Mouse (Mus musculus) spleen, adult 18-20 months (tissue): ENCODE results near the gene Nid1.
"Not testable (repeated sequence)": the region's sequence is repeated elsewhere in the genome, so short reads cannot be mapped to it uniquely, and the experiment has no call there.

Experiments
- DNase-seq, 2 experiments: peaks; one replicate each; pipeline ENCODE4 v3.0.0; 2022; ENCODE audit warnings: mixed read lengths in 2 of 2

The Nid1 gene

DNA sequence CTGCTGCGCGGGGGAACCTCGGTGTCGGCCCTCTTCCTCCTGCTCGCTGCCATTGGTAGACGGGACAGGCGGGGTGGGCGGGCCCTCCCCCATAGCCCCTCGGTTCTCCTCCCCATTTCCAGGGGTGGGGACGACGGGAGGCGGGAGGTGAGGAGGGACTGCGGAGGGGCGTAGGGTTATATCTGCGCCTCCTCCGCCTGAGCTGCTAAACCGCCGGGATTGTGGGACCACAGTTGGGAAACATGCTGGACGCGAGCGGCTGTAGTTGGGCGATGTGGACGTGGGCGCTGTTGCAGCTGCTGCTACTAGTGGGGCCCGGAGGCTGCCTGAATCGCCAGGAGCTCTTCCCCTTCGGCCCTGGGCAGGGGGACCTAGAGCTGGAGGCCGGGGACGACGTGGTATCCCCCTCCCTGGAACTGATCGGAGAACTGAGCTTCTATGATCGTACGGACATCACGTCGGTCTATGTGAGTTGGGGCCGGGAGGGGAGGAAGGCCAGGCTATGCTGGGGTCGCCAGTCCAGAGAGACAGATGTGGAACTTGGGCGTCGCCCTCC is at the start of gene Nid1:
TSS of gene Nid1 (plus strand) at position 92 of the 556 bp plus-strand sequence.
- not testable (repeated sequence) for DNase-seq

DNA sequence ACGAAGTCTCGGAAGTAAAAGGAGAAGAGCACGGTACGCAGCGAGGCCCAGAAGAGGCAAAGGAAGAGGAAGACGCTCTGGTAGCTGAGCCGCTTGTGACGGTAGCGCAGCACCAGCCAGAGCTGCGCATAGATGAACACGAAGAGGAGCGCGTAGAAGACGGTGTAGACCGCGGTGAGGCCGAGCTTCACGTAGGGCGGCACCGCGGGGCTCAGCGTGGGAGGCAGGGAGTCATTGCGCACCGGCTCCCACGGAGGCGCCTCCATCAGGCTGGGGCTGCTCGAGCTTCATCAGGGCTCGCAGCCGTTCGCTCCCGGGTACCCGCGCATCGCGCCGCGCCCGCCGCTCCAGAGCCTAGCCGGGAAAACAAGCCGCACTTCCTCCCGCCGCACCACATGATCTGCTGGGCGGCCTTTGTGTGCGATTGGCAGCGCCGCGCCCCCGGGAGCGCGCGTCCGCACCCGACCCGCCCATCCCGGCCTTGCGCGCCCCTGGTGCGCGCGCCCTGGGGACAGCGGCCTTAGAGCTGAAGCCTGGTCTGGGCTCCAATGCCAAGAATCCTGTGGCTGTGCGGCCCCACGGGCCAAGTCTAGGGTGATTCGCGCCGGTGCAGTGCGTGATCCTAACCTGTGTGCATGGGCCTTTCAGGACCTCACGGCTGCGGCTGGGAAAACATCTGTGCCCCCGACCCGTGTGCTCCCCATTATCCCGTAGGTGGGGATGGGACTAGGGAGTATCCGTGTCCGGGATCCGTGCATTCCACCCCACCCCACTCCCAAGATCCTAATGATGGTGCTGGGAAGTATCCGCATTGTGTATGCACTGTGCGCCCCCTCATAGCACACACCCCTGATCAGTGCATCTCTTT is 43.9 kb upstream of the Nid1 start, which contains the start of gene Gpr137b:
TSS of gene Gpr137b (minus strand) at position 787 of the 868 bp plus-strand sequence.
- DNase-seq: peak; percentile 32 to 36

DNA sequence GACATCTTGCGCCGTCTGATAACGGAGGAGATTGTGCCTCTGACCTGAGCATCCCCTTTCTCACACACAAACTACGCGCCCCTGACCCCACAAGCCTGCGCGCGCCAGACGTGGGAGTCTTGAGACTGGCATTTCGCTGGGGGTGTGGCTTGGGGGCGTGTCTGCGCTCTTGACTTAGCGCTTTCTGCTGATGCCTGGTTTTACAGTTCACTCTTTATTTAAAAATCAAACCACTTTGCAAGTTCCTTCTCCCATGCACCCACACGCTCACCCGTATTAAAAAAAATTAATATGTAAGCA is 43.3 kb upstream of the Nid1 start:
- not testable (repeated sequence) for DNase-seq

DNA sequence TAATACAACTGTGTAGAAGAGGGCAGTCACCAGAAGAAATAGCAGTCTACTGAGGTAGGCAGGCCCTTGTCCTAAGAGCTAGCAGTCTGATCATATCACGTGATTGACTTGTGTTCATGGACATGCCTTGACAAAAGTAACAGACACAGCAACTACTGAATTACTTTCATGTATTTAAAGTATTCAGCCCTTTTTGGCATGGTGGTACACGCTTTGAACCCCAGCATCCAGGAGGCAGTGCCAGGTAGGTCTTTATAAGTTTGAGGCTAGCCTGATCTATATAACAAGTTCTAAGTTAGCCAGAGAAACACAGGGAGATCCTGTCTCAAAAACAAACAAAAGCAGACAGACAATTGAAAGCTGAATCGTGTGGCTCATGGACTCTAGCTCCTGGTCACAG is 36.5 kb upstream of the Nid1 start:
- DNase-seq: not testable (repeated sequence)

DNA sequence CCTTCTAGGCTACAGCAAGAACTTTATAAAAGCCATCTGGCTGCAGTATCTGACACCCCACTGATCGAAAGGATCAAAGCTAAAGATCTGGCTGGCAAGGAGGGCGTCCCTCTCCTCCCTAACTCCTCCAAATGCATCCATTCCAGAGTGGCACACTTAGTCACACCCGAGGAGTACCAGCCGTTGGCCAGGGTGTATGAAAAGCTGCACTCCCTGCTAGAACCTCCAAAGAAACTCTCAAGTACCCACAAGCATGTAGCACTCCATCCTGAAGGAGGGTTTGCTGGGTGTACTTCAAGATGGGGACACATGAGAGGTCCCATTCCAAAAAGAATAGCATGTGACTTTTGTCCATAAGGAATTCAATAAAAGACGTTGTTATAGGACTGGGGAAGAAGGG is 34.5 kb upstream of the Nid1 start:
- DNase-seq: not testable (repeated sequence)

DNA sequence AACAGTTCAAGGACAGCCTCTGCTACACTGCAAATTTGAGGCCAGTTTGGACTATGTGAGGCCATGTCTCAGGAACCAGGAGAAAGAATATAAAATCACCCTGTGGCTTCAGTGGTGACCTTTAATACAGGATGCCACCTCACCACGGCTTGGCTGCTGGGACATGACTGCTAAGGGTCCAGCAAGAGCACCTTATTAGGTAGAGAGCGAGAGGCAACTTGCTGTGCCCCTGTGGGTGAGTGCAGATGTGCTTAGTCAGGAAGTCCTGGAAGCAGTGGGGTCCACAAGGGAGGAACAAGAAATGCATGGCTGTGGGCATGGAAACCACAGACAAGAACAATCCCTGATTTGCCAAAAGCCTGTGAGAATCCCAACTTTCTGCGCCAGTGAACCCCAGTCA is 34.0 kb upstream of the Nid1 start:
- not testable (repeated sequence) for DNase-seq

DNA sequence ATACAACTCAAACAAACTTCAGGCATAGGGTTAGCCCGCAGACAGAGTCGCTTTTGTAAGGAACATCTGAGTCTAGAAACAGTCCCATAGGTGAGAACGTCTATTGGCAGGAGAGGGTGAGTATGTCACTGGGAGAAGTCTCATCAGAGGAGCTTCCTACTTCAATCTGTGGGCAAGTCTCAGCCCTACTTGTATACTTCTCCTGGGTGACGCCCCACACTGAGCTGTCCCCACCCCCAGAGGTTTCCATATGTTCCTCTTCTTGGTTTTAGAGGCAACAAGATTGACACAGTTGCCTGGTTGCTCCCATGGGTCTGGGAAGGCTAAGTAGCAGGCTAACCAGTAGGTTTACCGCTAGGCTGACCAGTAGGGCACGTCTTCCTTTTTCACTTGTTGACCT is 33.5 kb upstream of the Nid1 start:
- not testable (repeated sequence) for DNase-seq

DNA sequence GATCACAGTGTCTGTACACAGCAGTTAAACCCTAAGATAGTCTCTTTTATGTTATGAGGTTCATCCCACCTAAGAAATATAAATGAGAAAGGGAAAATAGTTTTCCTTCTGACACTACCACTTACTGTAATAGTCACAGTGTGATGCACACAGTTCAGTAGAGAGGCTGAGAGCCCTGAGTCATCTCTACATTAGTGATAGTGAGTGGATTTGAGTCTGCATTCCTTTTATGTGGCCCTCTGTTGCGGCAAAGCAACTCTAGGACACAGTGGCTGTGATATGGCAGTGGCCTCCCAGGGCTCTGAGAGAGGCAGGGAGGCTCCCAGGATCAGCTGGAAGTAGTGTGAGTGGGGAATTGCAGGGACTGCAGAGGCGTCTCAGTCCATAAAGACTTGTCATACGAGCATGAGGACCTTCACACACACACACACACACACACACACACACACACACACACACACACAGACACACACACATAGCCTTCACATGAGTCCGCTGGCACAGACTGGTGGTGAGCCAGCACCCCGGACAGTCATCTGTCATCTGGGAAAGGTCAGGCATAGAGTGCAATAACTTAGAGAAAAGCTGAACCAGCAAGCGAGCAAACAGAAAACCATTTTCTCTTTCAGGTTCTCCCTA is 32.7 kb upstream of the Nid1 start:
- DNase-seq: not testable (repeated sequence)

DNA sequence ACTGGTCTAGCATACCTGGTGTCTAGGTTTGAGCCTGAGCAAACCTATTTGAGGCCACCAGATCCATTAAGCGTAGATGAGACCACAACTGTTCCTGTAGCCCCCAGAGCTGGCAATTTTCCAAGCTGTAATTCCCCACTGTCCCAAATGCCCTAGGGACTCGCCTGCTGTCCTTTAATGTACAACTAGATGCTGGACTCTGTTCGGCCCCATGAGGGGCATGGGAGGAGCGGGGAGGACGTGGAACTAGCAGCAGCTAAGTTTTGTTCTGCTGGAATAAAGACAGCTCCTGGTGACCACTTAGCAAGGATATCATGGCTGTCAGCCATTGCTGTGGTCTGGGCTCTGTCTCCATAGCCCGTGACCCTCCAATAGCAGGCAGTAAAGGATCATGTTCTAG is 31.8 kb upstream of the Nid1 start:
- not testable (repeated sequence) for DNase-seq

DNA sequence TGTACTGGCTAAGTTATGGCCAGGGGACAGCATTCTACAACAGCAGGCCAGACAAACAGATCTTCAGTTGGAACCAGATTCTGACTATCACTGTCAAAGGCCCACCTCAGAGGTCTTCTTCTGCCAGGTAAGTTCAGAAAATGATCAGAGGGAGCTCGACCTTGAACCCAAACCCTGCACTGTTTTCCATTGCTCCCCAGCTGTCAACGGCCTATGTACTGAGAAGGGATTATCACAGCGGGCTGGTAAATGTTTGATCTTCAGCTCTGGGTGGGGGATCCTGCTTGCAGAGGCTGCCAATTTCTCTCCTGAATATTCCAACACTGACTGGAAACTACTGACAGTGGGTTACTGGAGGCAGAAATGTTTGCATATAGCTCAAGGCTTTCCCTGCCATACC is 23.1 kb upstream of the Nid1 start:
- DNase-seq: no peak

DNA sequence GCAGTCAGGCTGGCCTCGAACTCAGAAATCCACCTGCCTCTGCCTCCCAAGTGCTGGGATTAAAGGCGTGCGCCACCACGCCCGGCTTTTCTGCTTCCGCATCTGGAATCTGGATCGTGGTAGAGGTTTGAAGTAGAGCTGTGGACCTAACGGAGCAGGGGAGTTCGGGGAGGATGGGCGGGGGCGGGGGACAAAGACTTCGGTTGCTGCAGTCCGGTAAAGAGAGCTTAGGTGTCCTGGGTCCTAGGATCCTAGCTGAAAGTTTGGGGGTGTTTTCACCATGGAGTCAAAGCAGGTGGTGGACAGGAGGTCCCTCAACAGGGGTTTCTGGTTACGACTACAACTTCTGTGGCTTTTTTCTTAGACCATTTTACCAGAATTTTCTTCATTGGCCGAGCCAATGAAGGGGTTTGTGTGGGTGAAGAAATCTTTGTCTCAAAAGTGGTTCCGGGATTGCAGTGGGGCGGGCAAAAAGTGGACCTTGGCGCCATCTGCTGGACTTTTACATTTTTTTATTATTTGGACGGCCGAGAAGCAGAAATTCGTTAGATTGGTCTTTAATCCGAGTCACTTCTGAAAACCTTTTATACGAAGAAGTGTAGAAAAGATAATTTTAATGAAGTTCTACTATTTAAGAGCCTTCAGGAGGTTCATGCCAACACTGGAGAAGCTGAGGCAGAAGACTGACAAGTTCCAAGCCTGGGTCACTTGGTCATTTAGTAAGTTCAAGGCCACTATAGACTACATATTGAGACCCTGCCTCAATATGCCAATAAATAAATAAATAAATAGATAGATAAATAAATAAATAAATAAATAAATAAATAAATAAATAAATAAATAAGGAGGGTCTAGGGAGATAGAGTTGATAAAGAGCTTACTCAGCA is 22.0 kb upstream of the Nid1 start:
- peak in 1 of 2 experiments; percentile 54 for DNase-seq

DNA sequence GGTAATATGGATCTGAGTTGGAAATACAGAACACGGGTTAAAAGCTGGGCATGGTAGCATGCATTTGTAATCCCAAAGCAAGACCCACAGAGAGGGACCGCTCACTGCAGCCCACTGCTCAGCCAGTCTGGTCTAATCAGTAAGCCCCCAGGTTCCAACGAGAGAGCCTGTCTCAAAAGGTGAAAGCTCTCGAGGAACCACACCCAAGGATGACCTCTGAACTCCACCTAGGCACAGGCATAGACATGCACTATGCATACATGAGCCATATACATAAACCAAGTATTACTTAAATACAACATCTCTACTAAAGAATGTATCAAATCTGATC is 21.4 kb upstream of the Nid1 start:
- not testable (repeated sequence) for DNase-seq

DNA sequence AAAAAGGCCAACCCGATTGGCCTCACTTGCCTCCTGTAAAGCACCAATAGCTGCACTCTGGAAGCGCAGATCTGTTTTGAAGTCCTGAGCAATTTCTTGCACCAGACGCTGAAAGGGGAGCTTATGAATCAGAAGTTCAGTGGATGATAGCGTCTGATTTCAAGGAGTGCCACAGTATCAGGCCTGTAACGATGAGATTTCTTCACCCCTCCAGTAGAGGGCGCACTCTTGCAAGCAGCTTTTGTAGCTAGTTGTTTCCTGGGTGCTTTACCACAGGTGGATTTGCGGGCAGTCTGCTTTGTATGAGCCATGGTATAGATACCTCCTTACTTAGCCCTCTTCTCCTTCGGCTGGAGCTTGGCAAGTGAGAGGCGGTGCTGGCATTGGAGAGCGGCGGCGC is 18.5 kb upstream of the Nid1 start:
- DNase-seq: not testable (repeated sequence)

DNA sequence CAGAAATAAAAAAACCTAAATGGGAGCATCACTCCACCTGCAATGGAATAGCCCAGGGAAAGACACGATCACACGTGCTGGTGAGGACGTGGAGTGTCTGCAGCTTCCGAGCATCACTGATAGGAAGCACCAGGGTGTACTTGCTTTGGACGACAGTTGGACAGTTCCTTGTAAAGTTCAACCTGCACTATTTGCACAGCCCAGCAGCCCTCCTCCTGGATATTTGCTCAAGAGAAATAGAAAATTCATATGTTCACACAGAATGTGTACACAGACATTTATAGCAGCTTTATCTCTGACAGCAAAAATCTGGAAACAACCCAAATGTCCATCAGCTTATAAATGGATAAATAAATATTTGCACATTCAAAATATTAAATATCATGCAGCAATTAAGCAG is 14.1 kb upstream of the Nid1 start:
- DNase-seq: not testable (repeated sequence)

DNA sequence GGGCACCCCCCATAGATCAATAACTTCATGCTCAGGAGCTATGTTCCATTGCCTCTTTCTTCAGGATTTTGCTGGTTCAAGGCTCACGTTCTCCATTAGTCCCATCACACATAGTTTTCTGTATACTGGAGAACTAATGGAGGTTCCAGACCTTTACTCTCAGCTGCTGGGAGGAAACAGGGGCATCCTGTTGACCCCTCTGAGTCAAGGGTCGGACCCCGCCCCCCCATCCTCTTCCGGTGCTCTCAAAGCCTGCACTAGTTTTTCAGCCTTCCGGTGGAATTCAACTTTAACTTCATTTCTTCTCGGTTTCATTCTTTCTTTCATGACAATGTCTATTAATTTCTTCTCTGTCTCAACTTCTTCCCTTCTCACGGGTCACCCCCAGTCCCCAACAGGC is 1.2 kb upstream of the Nid1 start:
- DNase-seq: not testable (repeated sequence)

DNA sequence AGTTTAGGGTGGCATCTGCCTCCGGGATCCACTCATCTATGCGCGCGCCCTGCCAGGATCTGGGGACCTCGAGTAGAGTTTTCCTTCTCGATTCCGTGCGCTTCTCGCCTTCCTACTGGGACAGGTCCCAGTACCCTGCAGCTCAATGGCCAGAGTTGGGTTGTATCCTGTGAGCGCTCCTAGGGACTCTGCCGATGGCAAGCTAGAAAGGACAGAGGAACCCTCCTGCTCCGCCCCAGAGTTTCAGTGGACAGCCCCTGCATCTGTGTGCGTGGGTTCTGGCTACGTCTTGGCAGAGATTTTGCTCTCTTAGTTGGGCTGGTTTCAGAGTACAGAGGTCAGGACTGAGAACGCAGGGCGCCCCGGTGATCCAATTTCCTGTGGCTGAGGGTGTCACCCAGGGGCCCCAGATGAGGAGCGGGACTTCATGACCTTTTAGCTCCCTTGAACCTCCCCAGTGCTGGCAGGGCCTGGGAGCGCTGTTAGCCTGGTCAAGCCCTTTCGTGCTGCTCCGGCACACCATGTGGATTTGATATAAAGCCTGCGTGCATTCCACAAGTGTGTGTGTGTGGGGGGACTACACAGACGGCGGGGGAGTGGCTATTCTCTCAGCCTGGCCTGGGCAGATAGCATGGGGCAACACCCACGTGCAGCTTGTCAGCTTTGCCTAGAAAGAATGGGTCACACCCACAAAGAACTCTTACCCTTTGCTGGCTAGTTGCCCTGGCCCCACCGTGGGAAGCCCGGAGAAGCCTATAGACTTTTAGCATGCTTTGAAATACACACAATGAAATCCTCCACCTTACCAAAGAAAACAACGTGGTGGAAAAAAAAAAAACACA is 982 bp downstream of the Nid1 start:
- DNase-seq: not testable (repeated sequence)

DNA sequence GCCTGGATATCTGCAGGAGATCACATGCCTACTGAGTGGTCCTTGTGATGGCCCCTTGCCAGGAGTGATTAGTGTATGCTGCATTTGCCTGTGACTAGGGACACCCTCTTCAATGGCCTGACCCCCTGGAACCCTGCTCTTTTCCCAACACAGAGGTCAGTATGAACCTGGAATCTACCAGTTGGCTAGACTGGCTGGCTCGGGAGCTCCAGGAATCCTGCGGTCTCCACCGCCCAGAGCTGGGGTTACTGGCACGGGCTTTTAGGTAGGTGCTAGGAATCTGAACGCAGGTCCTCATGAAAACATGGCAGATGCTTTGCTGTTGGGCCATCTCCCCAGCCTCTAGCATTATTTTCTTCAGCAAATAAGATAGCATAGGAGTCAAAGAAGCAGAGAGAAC is 8.2 kb downstream of the Nid1 start:
- DNase-seq: not testable (repeated sequence)

DNA sequence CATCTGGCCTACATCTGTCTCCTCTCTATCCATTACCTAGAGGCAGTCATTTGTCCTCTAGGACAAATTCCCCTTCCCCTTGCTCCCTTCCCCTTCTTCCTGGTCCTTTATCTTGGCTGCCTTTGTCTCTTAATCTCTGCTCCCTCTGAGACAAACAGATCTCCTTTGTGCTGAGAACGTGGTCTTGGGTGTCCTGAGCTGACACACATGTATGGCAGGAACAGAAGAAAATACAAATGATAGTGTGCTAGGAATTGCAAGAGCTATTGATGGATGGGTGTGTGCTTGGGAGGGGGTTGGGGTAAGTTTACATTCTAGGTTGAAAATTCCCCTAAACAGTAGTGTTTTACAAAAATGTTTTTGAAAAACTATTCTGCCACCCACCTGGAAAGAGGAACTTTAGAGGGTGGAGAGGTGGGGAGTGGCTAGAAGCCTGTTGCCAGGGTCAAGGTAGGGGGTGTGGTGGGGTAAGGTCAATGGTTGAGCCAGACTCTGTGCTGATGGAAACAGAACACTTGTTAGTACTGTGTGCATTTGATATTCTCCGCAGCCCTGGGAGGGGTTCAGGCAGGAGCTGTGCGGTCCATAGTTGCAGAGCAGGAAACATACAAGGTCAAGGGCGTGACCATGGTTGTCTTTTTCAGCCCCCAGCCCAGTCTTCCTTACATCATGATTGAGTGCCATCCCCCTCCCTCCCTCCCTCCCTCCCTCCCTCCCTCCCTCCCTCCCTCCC is 9.5 kb downstream of the Nid1 start:
- DNase-seq: not testable (repeated sequence)

DNA sequence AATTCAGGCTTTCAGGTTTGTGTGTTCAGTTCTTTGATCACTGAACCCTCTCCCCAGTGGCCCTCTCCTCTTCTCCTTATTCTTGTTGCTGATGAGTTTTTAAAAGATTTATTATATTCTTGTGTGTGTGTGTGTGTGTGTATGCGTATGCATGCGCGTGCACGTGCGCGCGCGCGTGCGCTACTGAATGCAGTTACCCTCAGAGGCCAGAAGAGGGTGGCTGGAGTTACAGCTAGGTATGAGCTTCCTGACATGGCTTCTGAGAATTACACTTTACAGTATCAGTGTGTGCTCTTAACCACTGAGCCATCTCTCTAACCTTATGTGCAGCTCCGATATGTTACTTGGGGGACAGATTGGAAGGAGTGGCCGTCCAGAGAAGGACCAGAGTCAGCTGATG is 12.6 kb downstream of the Nid1 start:
- not testable (repeated sequence) for DNase-seq

DNA sequence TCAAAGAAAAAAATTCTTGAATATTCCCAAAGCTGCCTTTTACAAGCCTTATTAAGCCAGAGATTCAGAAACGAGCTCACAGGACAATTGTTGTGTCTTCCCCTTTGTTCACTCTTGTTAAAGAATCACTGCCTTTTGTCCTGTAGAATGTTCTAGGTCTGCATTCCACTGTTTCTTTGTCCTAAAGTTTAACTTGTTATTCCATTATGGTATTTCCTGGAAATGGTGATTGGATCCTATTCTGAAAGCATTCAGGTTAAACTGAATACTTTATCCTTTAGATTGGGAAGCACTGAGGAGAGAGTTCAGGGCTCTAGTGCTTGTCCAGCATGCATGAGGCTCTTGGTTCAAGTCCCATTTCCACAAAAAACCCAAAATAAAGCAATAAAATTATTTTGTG is 13.6 kb downstream of the Nid1 start:
- DNase-seq: not testable (repeated sequence)

DNA sequence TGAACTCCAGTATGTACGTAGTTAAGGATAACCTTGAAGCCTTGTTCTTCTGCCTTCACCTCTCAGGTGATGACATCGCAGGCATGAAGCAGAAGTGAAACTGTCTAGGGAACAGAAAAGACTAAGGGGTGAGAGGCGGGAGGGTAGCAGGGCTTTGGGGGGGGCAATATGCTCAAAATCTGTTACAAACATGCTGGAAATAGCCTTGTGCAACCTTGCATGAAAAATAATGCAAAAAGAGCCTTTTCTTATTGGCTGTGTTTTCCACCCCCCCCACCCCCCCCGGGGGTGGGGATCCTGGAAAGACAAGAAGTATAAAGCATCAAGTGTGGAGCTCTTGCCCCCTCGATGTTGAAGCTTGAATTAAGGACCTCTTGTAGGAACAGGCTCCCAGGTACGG is 16.0 kb downstream of the Nid1 start:
- DNase-seq: peak; percentile 57 to 64
